Mouse (Mus musculus) lung, embryonic 14.5 days (tissue): ENCODE measurements around the gene Dvl2. TPM values are rescaled to one million over a fixed set of nuclear protein-coding genes. Genes with fewer than 3 reads are reported as not detected.

Experiments
- ATAC-seq: fragments of 200-750 bp; cut with Nextera tagmentation; 2 replicates; pipeline ENCODE4 v1.8.0; 2017; ENCODE audit warnings: mild to moderate bottlenecking, moderate TSS enrichment, moderate library complexity; ENCODE audit not compliant: insufficient read depth
- DNase-seq: peaks from one replicate; pipeline ENCODE4 v3.0.0-alpha.2; 2015
- H3K27ac ChIP-seq: fragments of 300-500 bp; sonication (generic); 2 replicates; pipeline ENCODE4 v1.5.1; 2014; ENCODE audit warnings: low read depth, mild to moderate bottlenecking, moderate library complexity
- H3K27me3 ChIP-seq: fragments of 300-500 bp; sonication (generic); 2 replicates; pipeline ENCODE4 v1.6.1; 2014; ENCODE audit warnings: low read length, control low read depth; ENCODE audit not compliant: insufficient read depth
- H3K36me3 ChIP-seq: fragments of 300-500 bp; sonication (generic); 2 replicates; pipeline ENCODE4 v1.6.1; 2014; ENCODE audit warnings: control low read depth; ENCODE audit not compliant: insufficient read depth
- H3K4me1 ChIP-seq: fragments of 300-500 bp; sonication (generic); 2 replicates; pipeline ENCODE4 v1.6.1; 2014; ENCODE audit warnings: antibody characterized with exemption, control low read depth; ENCODE audit not compliant: insufficient read depth
- H3K4me2 ChIP-seq: fragments of 300-500 bp; sonication (generic); 2 replicates; pipeline ENCODE4 v1.6.1; 2014; ENCODE audit warnings: mild to moderate bottlenecking
- H3K4me3 ChIP-seq: fragments of 300-500 bp; sonication (generic); 2 replicates; pipeline ENCODE4 v1.5.1; 2014; ENCODE audit warnings: low read depth, low read length
- H3K9ac ChIP-seq: fragments of 300-500 bp; sonication (generic); 2 replicates; pipeline ENCODE4 v1.6.1; 2014
- H3K9me3 ChIP-seq: fragments of 300-500 bp; sonication (generic); 2 replicates; pipeline ENCODE4 v1.6.1; 2016; ENCODE audit warnings: low read depth, low read length, control low read depth
- CTCF ChIP-seq: IDR thresholded peaks from 2 replicates; pipeline ENCODE4 v1.5.1; 2016; ENCODE audit warnings: antibody characterized with exemption, low read depth
- WGBS: fragments of 180-500 bp; shearing (Covaris S2); extraction: QIAGEN DNeasy Blood & Tissue Kit; methylation state at CpG from one replicate; pipeline ENCODE4 v1.1.7; 2014; 5-methylcytosine and 5-hydroxymethylcytosine counted together
- polyA plus RNA-seq: library from polyadenylated mRNA; unstranded; fragments of >200 nt; fragmentation: Nextera tagmentation; extraction: Ambion mirVana; gene quantifications from 2 replicates; pipeline ENCODE4 v1.2.1, GENCODE M21; 2014

Dvl2 gene
- polyA plus RNA-seq, 1 experiment from 2014 or later = 40.8 TPM

DNA sequence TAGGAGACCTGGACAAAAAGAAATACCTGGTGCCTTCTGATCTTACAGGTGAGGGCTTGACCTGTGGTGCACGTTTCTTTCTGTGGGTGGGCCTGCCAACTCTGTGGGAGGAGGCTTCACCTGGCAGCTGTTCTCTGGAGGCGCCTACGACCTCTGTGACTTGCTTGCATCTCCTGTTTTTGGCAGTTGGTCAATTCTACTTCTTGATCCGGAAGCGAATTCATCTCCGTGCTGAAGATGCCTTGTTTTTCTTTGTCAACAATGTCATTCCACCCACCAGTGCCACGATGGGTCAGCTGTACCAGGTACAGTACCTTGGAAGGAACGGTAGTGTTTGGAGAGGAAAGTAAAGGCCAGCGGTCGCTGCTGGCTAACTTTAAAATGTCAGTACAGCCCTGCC, 8.0 kb upstream of the Dvl2 start:
- H3K27ac ChIP-seq = no peak overlapping the region
- H3K27me3 ChIP-seq = no peaks in the 10 kb centered on the region

DNA sequence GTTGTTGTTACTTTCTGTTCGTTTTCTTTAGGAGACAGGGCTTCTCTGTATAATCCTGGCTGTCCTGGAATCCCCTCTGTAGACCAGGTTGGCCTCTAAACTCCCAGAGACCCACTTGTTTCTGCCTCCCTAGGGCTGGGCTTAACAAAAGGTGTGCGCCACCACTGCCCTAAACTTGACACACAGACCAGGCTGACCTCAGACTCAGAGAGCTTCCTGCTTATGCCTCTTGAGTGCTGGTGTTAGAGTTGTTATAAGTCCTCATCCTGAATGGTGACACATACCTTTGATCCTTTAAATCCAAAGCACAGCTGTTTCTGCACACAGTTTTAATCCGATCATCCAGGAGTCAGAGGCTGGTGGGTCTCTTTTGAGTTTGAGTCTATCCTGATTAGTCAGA, 7.5 kb upstream of the Dvl2 start:
- Histone ChIP-seq H3K27ac (no peak overlapping the region), H3K36me3 (peaks cover 44% of the 10 kb centered on the region), H3K27me3 (no peaks in the 10 kb centered on the region), H3K9me3 (no peaks in the 10 kb centered on the region), H3K4me2 (peak overlapping the region; percentile 91), H3K9ac (no peak overlapping the region), H3K4me1 (peaks cover 12% of the 10 kb centered on the region), H3K4me3 (peak overlapping the region; percentile 77; the same call in 1 of the 2 replicates)
- ATAC-seq (no peak), DNase-seq (no peak)
- WGBS = 77% methylated on average over 3 of the region's 3 CpGs
- no peak for TF ChIP-seq CTCF

More for the DNA sequence above, 8.0 kb upstream of the Dvl2 start:
- H3K4me3 ChIP-seq = peak overlapping the region; percentile 77
- H3K4me2 ChIP-seq = peak overlapping the region; percentile 91
- TF ChIP-seq CTCF = no peak
- no peak for ATAC-seq
- H3K9me3 ChIP-seq = no peaks in the 10 kb centered on the region
- WGBS = 79% methylated on average over 10 of the region's 10 CpGs
- peak overlapping the region; percentile 92 for H3K9ac ChIP-seq
- no peak for DNase-seq
- peaks cover 8% of the 10 kb centered on the region for H3K4me1 ChIP-seq
- H3K36me3 ChIP-seq = peaks cover 45% of the 10 kb centered on the region

DNA sequence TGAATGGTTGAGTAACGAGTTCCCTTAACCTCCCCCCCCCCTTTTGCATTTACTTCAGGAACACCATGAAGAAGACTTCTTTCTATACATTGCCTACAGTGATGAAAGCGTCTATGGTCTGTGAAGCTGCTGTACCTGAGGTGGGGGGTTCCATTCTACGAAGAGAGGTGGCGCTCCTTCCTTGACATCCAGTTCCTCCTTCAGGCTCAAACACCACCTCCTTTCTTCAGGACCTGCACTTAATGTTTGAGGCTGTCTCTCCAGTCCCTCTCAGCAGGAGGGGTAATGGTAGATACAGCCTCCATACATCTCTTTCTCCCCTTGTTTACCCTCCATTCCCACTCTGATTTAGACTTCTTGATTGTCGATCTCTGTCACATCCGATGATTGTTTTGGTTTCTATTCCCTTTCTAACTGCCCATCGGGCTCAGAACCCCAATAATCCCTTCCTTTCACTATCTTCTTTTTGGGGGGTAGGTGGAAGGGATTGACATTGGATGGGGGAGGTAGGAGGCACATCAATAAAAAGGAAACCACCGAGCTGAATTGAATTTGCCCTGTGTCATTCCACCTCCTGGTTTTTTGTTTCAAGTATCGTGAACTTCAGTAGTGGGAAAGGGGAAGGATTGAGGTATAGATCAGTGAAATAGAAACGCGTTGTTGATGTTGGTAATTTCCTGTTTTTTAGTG, 5.8 kb upstream of the Dvl2 start:
- TF ChIP-seq CTCF = peak; percentile 27
- no peak overlapping the region for H3K27ac ChIP-seq
- H3K36me3 ChIP-seq = peaks cover 44% of the 10 kb centered on the region
- H3K9me3 ChIP-seq = no peaks in the 10 kb centered on the region
- 85% methylated on average over 11 of the region's 11 CpGs for WGBS
- H3K9ac ChIP-seq = no peak overlapping the region
- no peak for ATAC-seq
- peak overlapping the region; percentile 98; the same call in 1 of the 2 replicates for H3K4me3 ChIP-seq
- peak overlapping the region; percentile 63 for H3K4me2 ChIP-seq
- H3K4me1 ChIP-seq = peaks cover 12% of the 10 kb centered on the region
- DNase-seq = no peak
- H3K27me3 ChIP-seq = no peaks in the 10 kb centered on the region

- under 1% methylated on average over 36 of the region's 36 CpGs for WGBS
- peak; percentile 70 for TF ChIP-seq CTCF
- Histone ChIP-seq H3K9me3 (no peaks in the 10 kb centered on the region), H3K9ac (peak within 1 kb of the TSS; percentile 85), H3K27ac (peak within 1 kb of the TSS; percentile 98), H3K36me3 (peaks cover 42% of the 10 kb centered on the region), H3K4me2 (peak within 1 kb of the TSS; percentile 63), H3K4me1 (peaks cover 10% of the 10 kb centered on the region), H3K27me3 (no peaks in the 10 kb centered on the region), H3K4me3 (peak within 1 kb of the TSS; percentile 98)
- ATAC-seq = peak; percentile 81
- peak; percentile 99 for DNase-seq
Measured at GRCm38 (mm10) chr11:69995391-69995960, 4.9 kb upstream of the Dvl2 start, which contains the start of gene Phf23. TSS of gene Phf23 (plus strand) at chr11:69995777.

DNA sequence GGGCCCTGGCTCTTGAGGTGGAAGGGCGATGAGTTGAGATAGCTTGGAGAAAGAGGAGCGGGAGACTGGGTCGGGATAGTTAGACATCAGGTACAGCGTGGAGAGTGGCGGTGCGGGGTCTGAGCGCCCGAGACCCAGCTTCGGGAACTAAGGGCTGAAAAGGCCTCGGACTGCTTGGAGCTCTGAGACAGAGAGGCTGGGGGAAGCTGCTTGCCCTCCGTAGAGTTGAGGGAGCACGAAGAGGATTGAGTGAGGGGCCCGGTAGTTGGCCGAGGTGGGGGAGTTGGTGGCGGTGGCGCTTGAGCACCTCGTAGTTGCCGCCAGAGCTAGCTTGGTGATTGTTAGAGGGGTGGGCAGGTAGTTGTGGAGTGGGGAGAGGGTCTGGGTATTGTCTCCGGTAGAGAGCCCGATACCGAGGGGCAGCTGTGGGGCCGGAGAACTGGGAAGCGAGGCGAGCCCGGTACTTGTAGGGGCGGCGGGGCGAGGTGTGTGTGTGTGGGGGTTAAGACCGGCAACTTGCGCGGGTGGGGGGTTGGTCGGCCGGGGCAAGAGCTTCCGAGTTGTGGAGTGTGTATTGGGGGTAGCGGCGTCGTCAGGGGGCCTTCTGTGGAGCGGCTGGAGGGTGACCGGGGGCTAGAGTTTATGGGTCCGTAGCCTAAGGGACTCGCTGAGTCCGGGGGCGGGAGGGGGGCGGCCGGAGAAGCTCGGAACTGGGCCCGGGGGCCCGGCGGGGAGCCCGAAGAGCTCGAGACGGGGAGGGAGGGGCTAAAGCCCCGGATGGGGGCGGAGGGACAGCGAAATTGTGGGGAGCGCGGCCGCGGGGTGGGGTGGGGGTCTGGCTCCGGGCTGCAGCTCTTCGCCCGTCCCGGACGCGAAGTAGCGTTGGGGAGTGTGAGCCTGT, 4.0 kb upstream of the Dvl2 start:
- Histone ChIP-seq H3K9me3 (no peaks in the 10 kb centered on the region), H3K27me3 (no peaks in the 10 kb centered on the region), H3K9ac (peak overlapping the region; percentile 85), H3K4me3 (peak overlapping the region; percentile 98), H3K36me3 (peaks cover 42% of the 10 kb centered on the region), H3K4me2 (peak overlapping the region; percentile 63), H3K4me1 (peaks cover 9% of the 10 kb centered on the region), H3K27ac (peak overlapping the region; percentile 98)
- TF ChIP-seq CTCF = no peak
- WGBS = 1% methylated on average over 66 of the region's 66 CpGs
- ATAC-seq = peak; percentile 3
- peak; percentile 75 for DNase-seq

DNA sequence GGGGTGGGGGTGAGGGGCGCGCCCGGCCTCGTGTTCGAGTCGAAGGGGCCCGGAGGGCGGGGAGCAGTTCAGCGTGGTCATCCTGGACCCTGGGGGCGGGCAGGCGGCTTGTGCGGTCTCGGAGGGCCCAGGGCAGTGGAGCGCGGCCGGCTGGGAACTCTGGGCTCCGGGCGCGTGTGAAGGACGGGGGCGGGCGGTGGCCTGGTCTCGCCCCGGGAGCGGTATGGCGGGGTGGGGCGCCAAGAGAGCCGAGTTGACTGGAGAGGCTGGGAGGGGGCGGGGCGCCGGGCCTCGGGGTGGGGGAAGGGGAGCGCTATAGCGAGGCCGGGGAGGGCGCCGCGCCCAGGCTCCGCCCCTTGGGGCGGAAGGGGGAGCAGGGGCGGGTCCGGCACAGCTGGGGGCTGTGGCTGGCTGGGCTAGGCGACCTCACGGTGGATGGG, 3.3 kb upstream of the Dvl2 start:
- H3K4me1 ChIP-seq = peaks cover 15% of the 10 kb centered on the region
- peak overlapping the region; percentile 98 for H3K4me3 ChIP-seq
- ATAC-seq = peak; percentile 59
- H3K9ac ChIP-seq = peak overlapping the region; percentile 85
- no peaks in the 10 kb centered on the region for H3K27me3 ChIP-seq
- 1% methylated on average over 40 of the region's 44 CpGs for WGBS
- H3K4me2 ChIP-seq = peak overlapping the region; percentile 63
- H3K36me3 ChIP-seq = peaks cover 42% of the 10 kb centered on the region
- TF ChIP-seq CTCF = no peak
- peak; percentile 90 for DNase-seq
- H3K9me3 ChIP-seq = no peaks in the 10 kb centered on the region
- H3K27ac ChIP-seq = peak overlapping the region; percentile 98
